Mouse (Mus musculus) olfactory bulb, adult 2 months (tissue): ENCODE data around the gene Smc4.

Experiments
- CTCF ChIP-seq: fragments of 200-500 bp; IDR thresholded peaks from 2 replicates; pipeline ENCODE4 v1.5.1; 2012; ENCODE audit warnings: low read depth, mild to moderate bottlenecking, low read length, moderate library complexity; ENCODE audit not compliant: insufficient read depth
- POLR2A ChIP-seq: fragments of 200-500 bp; IDR thresholded peaks from 2 replicates; pipeline ENCODE4 v1.6.1; 2012; ENCODE audit warnings: mild to moderate bottlenecking, low read depth, low read length, moderate library complexity; ENCODE audit not compliant: insufficient read depth

GRCm38 (mm10) chr3:69045400-69045703 is 40.8 kb downstream of the Smc4 start:
- TF ChIP-seq POLR2A = no peak
- no peak for TF ChIP-seq CTCF
